Mouse (Mus musculus): ENCODE measurements around the gene Ssxb10.
"Not testable (repeated sequence)": the region's sequence is repeated elsewhere in the genome, so short reads cannot be mapped to it uniquely, and the experiment has no call there.

The Ssxb10 gene

GRCm38 (mm10) chrX:8327124-8327523 lies at the start of gene Ssxb10:
Ssxb10 (plus strand) TSS chrX:8327424.
- no peak for DNase-seq

DNA sequence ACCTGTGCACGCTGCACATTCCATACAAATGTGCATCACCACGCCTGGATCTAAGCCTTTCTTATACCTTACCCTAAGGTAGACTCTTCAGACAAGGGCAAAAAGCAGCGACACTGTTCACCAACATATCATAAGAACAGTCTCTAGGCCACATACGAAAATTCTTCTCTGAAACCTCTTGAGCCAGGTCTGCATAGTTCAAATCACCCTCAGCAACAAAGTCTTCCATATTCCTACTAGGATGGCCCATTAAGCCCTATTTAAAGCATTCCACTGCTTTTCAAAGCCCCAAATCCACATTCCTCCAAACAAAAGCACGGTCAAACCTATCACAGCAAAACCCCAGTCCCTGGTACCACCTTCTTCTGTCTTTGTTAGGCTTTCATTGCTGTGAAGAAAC lies 38.6 kb upstream of the Ssxb10 start:
- no peak for DNase-seq

GRCm38 (mm10) chrX:8309302-8309701 lies 17.9 kb upstream of the Ssxb10 start:
- no peak for DNase-seq

DNA sequence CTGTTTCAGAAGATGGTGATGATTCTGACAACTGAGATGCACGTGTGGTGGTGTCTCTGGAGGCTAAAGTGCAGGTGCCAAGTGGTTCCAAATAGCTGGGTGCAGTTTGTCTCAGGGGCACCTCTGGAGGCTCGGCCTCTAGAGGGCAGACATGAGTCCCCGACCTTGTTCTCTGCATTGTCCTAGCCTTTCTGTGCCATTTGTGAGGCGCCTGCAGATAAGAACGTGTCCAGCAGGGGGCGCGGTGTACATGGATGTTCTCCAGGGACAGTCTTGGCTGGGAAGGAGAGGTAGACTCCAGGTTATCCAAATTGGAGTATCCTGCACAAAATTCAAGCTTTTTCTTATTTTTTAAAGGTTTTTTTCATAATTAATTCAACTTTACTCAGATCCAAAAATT lies 12.3 kb upstream of the Ssxb10 start:
- DNase-seq = peak; percentile 86

DNA sequence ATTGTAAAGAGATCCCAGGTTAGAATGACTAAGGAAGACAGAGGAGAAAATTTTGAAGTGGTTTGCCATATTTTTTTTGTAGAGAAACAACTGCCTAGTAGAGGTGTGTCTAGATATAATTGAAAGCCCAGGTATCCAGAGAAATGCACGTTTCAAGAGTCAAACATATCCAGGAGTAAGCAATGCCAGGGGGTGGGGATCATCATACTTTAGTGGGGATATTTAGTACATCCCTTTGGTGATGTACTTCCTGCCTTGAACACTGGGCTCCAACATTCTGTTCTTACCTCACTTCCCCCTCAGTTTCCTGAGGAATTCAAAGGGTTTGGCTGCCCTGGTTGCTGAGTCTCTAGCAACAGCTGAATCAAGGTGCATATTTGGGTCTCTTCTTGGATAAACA lies 39.5 kb downstream of the Ssxb10 start, which contains the start of gene Ssxb9:
Gene Ssxb9, plus strand, starts transcription at position 301 of the 400 bp plus-strand sequence.
- not testable (repeated sequence) for DNase-seq

All from heart, adult 11 months (tissue).